Mouse (Mus musculus) heart, postnatal 0 days (tissue): ENCODE results near the gene Tmem30a.

Source experiments
- CTCF ChIP-seq: IDR thresholded peaks from 2 replicates; pipeline ENCODE4 v1.5.1; 2016; ENCODE audit warnings: antibody characterized with exemption, control low read depth, low read depth
- EP300 ChIP-seq: IDR thresholded peaks from 2 replicates; pipeline ENCODE4 v1.6.1; 2016; ENCODE audit warnings: antibody characterized with exemption, low read depth

DNA sequence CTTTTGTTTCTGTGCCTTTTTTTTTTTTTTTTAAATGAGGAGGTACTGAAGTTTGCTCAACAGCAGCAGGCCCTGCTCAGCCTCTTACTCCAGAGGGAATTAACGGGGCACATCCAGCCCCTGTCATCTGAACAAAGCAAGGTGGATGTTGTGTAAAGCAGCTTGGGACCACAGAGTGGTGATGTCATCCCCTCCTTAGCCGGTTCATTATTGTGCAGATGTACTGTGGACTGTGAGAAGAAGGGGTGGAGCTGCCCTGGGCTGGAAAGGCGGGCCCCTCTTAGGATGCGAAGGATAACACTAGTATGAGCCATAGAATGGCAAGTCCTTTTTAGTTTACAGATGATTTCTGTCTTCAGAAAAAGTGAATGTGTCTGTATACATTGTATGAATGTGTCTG lies 37.6 kb upstream of the Tmem30a start:
- TF ChIP-seq CTCF (no peak), EP300 (no peak)
